Mouse (Mus musculus): Measurements from ENCODE around the gene Slc25a17.

- no peak for TF ChIP-seq CHD2 (IDR thresholded peaks at IDR 0.05; ENCODE audit: low read depth, low read length)
- TF ChIP-seq HCFC1 (IDR thresholded peaks at IDR 0.05; ENCODE audit: borderline replicate concordance, insufficient read depth, low read length), result no peak
- TF ChIP-seq ZNF384 (IDR thresholded peaks at IDR 0.05; ENCODE audit: low read depth, low read length), result no peak
Observed at GRCm38 (mm10) chr15:81305035-81305434, 55.6 kb downstream of the Slc25a17 start.

Data from ES-E14 (cell line).